Mouse (Mus musculus): ENCODE measurements at regions not wholly inside any gene's neighbourhood (a gene's known extent, or its start where the extent isn't known, plus 50 kb on each side); places are given as distances from the start of the nearest gene placed in this dataset.

DNA sequence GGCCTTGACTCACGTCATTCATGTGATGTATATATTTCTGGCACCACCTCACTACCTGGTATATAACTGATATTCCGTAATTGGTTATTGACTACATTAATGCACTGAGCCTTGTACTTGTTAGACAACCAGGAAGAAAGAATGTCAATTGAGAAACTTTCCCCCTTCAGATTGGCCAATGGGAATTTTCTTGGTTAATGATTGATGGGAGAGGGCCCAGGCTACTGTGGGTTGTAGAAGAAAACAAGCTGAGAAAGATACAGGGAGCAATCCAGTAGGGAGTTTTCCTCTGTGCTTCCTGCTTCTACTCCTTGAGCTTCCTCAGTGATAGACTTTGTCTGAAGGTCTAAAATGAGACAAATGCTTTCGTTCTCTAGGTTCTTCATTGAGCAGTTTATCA is 1866.1 kb upstream of the Lrrc6 start:
- DNase-seq = no peak

DNA sequence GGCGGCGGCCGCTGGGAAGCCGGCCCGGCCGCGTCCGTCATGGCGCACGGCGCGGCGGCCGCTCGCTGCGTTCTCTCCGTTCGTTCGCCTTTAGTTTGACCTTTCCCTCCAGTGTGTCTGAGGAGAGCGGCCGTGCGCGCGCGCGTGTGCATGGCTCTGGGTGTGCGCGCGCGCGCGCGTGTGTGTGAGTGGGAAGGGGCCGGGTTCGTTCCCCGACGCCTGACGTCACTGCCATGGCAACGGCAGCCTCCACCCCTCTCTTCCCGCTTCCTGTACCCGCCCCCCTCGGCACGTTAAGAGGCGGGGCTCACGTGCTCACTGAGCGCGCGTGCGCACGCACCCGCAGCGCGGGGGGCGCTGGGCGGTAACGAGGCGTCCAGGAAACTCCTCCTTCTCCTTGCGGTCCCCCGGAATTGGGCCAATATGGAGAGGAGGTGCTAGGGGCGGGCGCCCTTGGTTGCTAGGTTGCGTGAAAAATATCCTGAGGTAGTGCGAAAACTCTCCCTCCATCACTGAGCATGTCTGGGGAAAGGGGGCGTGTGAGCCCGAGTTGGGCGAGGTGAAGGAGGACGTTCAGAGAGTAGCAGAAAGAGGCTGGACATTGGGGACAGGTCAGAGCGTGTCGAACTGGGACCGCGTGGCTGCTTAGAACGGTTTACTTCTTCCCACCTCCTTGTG is 1862.5 kb upstream of the Lrrc6 start:
- peak; percentile 100 for DNase-seq

DNA sequence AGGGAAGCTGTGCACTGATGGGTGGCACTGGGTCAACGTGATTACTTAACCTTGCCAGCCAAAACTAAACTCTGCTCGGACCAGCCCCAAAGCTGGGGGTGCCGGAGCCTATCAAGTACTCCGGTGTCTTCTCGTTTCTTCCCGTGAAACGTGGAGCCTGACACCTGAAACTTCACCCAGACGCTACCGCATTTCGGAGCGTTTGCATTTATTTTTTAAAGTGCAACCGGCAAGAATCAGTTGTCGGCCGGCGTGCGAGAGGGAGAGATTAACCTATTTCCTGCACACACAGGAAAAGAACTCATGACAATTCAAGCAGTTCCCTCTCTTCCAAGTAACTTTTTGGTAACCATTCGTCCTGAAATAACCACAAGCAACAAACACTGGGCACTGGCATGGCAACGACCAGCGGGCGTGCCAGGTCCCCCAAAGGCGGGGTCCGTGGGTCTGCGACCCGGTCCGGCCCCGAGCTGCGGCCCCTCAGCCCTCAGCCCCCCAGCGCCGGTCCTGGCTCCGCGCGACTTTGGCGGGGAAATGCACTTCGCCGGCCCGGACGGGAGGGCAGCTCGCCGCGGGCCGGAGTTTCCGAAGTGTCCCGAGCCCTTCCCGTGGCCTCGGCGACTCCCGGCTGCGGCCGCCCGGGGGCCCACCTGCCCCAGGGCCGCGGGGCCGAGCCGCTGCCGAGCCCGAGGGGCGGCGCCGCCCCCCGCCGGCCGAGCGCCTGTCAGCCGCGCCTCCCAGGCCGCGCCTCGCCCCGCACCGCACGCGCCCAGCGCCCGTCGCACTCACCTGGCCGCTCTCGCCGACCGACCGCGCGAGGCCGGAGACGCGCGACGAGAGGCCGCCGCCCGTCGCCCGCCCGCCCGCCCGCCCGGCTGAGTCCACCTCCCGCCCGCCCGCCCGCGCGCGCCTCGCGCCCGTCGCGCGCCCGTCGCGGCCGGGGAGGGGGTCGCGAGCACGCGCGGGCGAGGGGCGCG is 1861.7 kb upstream of the Lrrc6 start:
- peak; percentile 77 for DNase-seq

DNA sequence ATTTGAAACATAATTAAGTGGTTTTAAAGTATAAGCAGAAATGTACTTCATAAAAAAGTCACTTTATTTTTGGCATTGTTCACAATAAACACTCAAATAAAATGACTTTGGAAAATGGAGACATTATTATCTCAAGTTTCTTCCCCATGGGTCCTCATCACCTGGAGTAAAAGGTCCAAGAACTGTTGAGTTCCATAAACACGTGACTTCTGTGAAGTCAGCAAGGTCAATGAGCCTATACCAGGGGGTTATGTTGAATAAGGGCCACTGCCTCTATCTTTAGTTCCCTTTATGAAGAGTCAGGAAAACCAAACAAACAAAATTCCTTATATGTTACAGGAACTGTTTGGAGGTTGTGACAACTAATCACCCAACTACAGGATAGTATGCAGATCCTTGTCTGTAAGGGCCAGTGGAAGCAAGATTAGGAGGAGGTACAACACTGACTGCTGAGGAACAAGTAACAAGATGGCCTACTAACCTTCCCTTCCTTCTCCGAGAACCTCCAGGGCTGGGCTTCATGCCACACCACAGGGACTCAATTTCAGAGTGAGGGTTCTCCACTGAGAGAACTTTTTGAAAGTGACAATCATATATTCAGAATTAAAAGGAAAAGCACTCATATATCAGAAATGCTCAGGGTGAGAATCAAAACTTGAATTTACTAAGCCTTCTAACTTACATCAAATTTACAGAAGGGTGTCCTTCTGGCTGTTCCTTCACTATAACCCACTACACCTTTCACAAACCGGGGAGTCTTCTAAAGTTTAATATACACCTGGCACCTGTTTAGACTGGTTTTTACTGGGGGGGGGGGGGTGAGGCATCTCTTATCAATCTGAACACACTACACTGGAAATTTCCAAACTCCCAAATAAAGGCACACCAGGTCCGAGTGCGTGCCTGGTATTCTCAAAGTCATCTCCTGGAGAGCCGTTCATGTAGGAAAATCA is 1860.5 kb upstream of the Lrrc6 start:
- DNase-seq = peak; percentile 17

DNA sequence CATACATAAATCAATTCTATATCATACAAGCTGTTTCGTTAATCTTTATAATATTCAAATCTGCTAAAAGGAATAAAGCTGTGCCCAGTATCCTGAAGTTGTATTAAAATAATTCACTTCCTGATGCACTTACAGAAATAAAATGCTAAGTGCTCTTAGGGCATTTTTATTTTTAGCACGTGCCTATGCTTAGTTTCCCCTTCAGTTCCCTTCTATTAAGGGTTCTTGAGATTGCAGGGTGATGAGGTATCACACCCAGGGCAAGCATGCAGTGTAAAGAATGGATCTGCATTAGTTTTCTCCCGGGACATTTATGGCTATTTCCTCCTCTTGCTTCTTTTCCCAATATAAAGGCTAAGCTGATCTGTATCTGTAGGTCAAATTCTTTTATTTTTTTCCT is 1858.8 kb upstream of the Lrrc6 start:
- DNase-seq = no peak

GRCm38 (mm10) chr15:68355957-68356356 is 1855.2 kb upstream of the Lrrc6 start:
- DNase-seq = no peak

- no peak for DNase-seq
These were observed 1843.9 kb upstream of the Lrrc6 start for GRCm38 (mm10) chr15:68344652-68345051.

GRCm38 (mm10) chr15:68342542-68342941 is 1841.8 kb upstream of the Lrrc6 start:
- DNase-seq = peak; percentile 89

- no peak for DNase-seq
These were observed 1840.3 kb upstream of the Lrrc6 start for GRCm38 (mm10) chr15:68341056-68341455.

DNA sequence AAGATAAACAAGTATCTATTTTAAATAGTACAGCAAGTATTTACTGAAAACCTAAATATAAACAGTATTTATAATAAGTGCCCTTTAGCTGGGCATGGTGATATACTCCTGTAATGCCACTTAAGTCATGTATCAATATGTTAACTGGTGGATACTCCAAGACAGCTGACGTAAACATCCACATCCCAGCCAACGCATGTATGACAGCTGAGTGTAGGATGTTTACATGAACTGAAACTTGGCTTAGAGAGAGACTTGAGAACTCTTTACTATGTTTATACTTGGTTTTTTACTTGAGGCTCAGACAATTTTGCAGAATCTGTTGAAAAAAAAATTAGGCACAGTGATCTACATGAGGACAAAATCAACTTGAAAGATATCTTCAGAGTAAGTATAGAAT is 1836.6 kb upstream of the Lrrc6 start:
- no peak for DNase-seq

DNA sequence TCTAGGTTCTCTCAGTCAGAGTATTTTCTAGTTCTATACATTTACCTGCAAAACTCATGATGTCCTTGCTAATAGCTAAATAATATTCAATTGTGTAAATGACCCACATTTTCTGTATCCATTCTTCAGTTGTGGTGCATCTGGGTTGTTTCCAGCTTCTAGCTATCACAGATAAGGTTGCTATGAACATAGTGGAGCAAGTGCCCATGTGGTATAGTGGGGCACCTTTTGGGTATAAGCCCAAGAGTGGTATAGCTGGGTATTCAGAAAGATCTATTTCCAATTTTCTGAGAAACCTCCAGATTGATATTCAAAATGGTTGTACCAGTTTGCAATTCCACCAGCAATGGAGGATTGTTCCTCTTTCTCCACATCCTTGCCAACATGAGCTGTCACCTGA is 1835.1 kb upstream of the Lrrc6 start:
- no peak for DNase-seq

DNA sequence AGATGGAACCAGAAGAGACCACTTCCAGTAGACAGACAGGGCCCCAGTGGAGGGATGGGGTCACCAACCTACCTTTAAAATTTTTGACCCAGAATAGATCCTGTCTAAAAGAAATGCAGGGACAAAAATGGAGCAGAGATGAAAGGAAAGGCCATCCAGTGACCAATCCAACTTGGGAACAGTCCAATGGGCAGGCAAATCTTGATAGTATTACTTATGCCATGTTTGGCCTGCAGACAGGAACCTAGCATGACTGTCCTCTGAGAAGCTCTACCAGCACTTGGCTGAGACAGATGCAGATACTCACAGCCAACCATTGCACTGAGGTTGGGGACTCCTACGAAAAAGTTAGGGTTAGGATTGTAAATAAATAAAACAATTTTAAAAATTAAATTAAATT is 1815.4 kb upstream of the Lrrc6 start:
- no peak for DNase-seq

Small RNA genes lying in the stretch of these regions (microRNA-seq; reads per million reads assigned to microRNA genes)
- gene Mir30b (170 to 199 reads per million in 2 experiments), gene Mir30d (9,837 to 10,726 reads per million in 2 experiments)
